Mouse (Mus musculus) lung, postnatal 14 days (tissue): ENCODE results near the gene Gm26620.

Experiments
- DNase-seq: peaks from one replicate; pipeline ENCODE4 v3.0.0; 2021

Gm26620 gene

GRCm38 (mm10) chr1:170884978-170885561, at the start of gene Gm26620, which contains the start of gene Dusp12:
Gm26620 (plus strand) TSS chr1:170885065.
Dusp12 (minus strand) TSS chr1:170885540.
- DNase-seq: peak; percentile 80

GRCm38 (mm10) chr1:170839685-170840084, 45.2 kb upstream of the Gm26620 start:
- no peak for DNase-seq

DNA sequence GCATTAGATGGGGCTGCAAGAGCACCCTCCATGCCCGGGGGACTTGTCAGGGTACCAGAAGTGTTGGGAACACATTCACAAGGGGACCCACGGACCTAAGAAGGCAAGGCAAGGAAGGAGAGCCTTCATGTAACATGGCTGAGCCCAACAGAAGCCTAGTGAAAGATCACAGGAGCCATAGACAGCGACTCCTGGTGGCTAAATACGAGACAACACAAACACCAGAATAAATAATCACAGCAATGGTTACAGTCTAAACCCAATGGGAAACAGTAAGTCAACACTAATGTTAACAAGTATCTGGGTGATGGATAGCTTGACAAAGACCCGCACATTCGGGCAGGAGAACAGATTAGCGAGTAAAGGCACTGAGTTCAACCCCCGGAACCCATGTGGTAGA, 40.5 kb upstream of the Gm26620 start:
- no peak for DNase-seq

DNA sequence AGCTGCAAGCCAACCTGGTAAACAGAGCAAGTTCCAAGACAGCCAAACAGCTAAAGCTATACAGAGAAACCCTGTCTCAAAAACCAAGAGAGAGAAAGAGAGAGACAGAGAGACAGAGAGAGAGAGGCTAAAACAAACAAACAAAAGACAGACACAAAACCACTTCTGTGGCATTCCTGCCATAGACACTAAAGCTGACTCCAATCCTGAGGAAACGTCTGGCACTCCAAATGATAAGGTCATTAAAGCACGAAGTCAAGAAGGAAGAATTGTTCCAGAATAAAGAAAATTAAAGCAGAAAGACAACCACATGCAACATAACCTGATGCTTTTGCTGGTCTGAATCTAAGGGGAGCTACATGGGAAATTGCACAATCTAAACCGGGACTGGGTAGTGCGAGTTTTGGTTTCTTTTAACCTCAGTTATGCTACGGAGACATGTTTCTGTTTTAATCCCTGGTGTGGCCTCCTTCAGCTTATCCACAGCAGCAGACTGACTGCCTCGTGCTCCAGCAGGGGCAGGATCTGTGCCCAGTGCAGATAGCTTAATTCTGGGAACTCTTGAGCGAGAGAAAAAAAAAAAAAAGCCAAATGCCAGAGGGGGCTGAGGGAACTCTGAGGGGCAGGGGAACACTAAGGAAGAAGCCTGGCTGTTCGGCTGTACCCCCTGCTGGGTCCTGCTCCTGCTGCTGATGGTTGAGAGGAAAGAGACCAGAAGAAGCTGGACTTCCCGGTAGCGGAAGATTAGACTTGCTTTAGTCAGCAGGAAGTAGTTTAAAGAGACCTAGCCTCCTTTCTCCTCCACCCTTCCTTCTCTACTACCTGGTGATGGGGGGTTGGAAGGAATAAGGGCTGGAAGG, 39.2 kb upstream of the Gm26620 start:
- DNase-seq: no peak

- DNase-seq: no peak
These were observed 34.9 kb upstream of the Gm26620 start for GRCm38 (mm10) chr1:170850007-170850406.

DNA sequence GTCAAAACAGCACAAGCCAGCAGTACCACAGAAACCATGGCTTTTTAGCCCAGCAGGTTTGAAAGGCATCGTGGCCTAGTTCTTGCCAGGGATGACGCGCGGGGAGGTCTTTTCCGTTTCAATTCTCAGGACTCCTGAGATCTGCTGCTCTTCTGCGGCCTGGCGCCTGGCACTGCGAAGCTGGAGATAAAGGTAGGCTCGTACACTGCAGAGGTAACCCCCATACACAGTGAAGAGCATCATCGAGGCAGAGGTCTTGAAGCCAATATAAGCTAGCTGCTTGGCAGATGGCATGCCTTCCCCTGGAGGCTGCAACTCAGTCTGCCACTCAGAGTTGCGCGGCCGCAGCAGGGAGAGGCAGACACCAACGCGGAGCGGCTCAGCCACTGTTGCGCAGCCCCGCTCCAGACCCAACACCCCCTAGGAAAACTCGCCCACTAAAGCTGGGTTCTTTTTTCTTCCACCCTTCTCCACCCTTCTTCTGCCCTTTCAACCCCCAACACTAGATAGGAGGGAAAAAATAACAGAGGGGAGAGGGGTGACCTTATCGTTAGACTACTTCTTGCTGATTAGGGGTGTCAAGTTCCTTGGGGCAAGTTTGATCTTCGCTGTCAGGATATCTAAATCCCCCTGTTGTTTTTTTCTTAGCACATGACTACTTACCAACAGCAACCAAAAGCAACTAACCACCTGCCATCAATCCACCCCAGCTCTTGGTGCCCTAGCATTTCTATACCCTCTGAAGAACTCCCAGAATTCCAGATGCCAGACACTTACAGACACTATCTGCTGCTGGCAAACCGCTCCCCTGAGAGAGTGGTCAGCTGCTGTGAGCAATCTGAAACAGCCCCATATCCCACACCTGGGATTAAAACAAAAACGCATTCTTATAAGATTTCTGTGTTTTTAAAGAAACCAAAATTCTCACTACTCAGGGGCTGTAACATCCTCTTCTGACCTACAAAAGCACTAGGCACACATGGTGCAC, 33.9 kb upstream of the Gm26620 start:
- no peak for DNase-seq

GRCm38 (mm10) chr1:170853604-170854003, 31.3 kb upstream of the Gm26620 start:
- no peak for DNase-seq

DNA sequence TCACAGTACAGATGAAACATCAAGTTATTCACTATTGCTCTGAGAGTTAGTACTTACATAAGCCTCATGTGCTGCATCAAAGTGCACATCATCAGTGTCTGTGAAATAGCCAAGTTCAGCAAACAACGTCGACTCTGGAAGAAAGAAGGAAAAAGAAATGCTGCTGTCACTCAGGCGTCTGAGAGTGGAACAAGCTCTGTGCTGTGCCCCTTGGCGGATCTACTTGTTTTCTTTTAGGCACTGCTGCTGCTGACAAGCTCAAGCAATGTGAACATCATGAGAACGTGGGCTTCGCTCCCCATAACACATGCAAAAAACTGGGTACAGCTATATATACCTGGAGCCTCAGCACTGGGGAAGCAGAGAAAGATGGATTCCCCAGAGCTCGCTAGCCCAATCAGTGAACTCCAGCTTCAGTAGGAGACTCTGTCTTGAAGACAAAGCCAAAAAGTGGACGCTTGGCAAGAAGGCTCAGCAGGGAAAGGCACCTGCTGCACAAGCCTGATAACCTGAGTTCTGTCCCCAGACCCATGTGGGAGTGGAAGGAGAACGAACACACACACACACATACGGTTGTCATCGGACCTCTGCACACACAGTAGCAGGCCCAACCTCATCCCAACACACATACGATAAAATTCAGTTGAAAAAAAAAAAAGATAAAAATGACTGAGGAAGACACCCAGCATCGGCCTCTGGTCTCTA, 29.7 kb upstream of the Gm26620 start:
- DNase-seq: peak; percentile 28

- DNase-seq: no peak
These were observed 27.5 kb upstream of the Gm26620 start for GRCm38 (mm10) chr1:170857369-170857768.

- no peak for DNase-seq
These were observed 26.0 kb upstream of the Gm26620 start for GRCm38 (mm10) chr1:170858872-170859271.

DNA sequence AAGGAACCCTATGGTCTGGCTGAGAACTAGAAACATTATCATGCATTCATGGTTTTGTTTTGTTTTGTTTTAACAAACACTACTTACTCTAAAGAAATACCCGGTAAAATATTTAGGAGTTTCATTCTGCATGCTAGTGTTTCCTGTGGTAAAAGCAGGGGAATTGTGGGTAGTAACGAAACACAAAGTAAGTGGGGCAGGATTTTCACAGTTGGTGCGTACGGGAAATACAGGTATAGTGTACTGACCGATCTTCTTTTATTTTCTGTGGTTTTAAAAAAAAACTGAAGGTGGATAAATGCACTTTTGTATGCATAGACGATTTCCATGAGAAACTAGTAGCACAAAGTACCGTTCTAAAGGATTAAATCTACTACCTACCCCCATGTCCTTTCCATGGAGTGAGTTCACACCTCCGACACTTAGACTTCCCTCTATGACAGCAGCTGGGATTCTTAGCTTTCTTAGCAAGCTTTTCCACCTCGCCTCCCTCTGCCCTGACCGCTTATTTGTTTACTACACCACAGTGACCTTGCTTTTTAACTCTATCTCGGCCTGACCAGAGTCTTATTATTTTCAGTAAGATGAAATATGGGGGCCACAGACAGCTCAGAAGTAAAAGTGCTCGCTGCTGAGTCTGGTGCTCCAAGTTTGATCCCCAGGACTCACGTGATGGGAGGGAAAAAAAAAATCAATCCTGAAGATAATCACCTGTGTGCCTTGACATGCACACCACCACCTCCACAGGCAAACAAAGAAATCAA, 23.0 kb upstream of the Gm26620 start:
- DNase-seq: no peak

- no peak for DNase-seq
These were observed 22.5 kb upstream of the Gm26620 start for GRCm38 (mm10) chr1:170862435-170862717.

DNA sequence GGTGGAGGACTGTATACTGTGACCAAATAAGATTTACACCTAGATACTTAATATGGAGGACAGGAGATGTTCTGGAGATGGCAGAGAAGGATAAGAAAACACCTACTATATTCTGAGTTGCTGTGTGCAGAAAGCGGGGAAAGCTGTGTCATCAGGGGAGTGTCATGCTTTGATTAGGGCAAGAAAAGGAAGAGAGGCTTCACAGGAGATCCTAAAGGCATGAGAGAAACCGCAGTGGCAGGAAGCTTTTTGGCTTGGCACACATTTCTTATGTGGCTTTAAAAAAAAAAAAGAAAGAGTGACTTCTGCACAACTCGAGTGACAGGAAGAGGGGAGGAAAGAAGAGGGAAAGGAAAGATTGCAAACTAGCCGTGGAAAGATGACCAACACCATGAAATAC, 21.8 kb upstream of the Gm26620 start:
- no peak for DNase-seq

DNA sequence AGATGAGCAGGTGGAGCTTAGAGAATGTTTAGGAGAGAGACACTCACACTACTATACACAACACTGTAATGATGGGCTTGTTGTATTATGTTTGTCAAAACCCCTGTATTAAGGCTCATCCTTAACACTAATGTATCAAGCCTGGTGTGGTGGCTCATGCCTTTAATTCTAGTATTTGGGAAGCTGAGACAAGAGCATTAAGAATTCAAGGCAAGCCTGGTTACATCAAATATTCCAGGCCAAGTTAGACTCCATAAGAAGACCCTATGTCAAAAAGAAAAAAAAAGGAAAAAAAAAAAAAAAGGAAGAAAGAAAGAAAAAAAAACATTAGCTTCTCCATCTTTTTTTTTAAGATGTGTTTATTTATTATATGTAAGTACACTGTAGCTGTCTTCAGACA, 20.6 kb upstream of the Gm26620 start:
- no peak for DNase-seq

- DNase-seq: no peak
These were observed 20.1 kb upstream of the Gm26620 start for GRCm38 (mm10) chr1:170864754-170865153.

GRCm38 (mm10) chr1:170865406-170865805, 19.5 kb upstream of the Gm26620 start:
- DNase-seq: no peak

- DNase-seq: peak; percentile 22
These were observed 17.7 kb upstream of the Gm26620 start for GRCm38 (mm10) chr1:170866992-170867690.

DNA sequence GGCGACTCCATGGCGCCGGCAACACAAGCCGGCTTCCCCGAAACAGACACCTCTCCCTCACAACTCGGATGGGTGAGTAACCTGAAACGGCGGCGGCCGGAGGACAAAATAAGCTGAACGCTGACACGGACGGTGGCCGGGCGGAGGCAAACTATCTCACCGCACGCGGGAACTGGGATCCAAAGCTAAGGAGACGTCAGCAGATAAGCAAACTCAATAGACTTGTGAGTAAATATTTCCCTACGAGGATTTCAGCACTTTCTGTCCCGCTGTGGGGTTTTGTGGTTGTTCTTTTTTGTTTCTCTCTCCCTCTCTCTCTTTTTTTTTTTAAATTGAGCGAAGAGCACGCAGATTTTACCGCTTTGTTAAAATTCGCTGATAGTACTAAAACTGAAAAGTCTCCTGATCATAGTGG, 17.2 kb upstream of the Gm26620 start, which contains the start of gene Atf6:
Gene Atf6 (minus strand): TSS at position 81 of the 415 bp plus-strand sequence.
- DNase-seq: peak; percentile 95

GRCm38 (mm10) chr1:170868107-170868904, 16.6 kb upstream of the Gm26620 start:
- peak; percentile 66 for DNase-seq

DNA sequence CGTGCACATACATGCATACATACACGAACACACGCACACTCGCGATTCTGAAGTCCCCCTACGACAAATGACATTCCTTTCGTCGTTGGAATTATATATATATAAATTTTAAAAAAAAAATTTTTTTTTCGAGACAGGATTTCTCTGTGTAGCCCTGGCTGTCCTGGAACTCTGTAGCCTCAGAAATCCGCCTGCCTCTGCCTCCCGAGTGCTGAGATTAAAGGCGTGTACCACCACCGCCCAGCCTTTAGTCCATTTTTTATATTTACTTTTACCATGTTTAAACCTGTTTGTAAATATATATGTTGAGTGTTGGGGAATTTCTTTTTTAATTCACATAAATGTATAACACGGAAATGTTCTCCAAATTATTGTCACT, 16.0 kb upstream of the Gm26620 start:
- DNase-seq: no peak
